Mouse (Mus musculus) urinary bladder, postnatal 25 days (tissue): Measurements from ENCODE around the gene Zfp449.

ENCODE experiments used
- DNase-seq: peaks from one replicate; pipeline ENCODE4 v3.0.0; 2022; ENCODE audit warnings: low spot score

Gene Zfp449

GRCm38 (mm10) chrX:56346176-56346931 lies at the start of gene Zfp449:
Gene Zfp449, plus strand, starts transcription at chrX:56346400.
- peak; percentile 60 for DNase-seq

- DNase-seq: no peak
Observed at GRCm38 (mm10) chrX:56307597-56307996, 38.6 kb upstream of the Zfp449 start.

GRCm38 (mm10) chrX:56312813-56313212 lies 33.4 kb upstream of the Zfp449 start:
- DNase-seq: no peak

GRCm38 (mm10) chrX:56322096-56322495 lies 24.1 kb upstream of the Zfp449 start:
- DNase-seq: no peak

GRCm38 (mm10) chrX:56322731-56323130 lies 23.5 kb upstream of the Zfp449 start:
- no peak for DNase-seq

- no peak for DNase-seq
Observed at GRCm38 (mm10) chrX:56332046-56332445, 14.2 kb upstream of the Zfp449 start.

GRCm38 (mm10) chrX:56340305-56340704 lies 5.9 kb upstream of the Zfp449 start:
- no peak for DNase-seq

- DNase-seq: no peak
Observed at GRCm38 (mm10) chrX:56342921-56343320, 3.3 kb upstream of the Zfp449 start.

GRCm38 (mm10) chrX:56346932-56347253 lies 693 bp downstream of the Zfp449 start:
- peak; percentile 9 for DNase-seq

GRCm38 (mm10) chrX:56374431-56375128 lies 28.4 kb downstream of the Zfp449 start, which contains the start of gene Smim10l2a:
Gene Smim10l2a, plus strand, starts transcription at chrX:56374586.
- peak; percentile 23 for DNase-seq

GRCm38 (mm10) chrX:56380852-56381251 lies 34.7 kb downstream of the Zfp449 start:
- DNase-seq: no peak

GRCm38 (mm10) chrX:56384142-56384541 lies 37.9 kb downstream of the Zfp449 start:
- no peak for DNase-seq

GRCm38 (mm10) chrX:56404646-56405045 lies 58.4 kb downstream of the Zfp449 start:
- no peak for DNase-seq

- DNase-seq: no peak
Observed at GRCm38 (mm10) chrX:56405482-56405881, 59.3 kb downstream of the Zfp449 start.

- no peak for DNase-seq
Observed at GRCm38 (mm10) chrX:56406128-56406527, 59.9 kb downstream of the Zfp449 start.
